Comparison of ENCODE assay signal across 8 mouse cellular contexts in the genomic region with DNA sequence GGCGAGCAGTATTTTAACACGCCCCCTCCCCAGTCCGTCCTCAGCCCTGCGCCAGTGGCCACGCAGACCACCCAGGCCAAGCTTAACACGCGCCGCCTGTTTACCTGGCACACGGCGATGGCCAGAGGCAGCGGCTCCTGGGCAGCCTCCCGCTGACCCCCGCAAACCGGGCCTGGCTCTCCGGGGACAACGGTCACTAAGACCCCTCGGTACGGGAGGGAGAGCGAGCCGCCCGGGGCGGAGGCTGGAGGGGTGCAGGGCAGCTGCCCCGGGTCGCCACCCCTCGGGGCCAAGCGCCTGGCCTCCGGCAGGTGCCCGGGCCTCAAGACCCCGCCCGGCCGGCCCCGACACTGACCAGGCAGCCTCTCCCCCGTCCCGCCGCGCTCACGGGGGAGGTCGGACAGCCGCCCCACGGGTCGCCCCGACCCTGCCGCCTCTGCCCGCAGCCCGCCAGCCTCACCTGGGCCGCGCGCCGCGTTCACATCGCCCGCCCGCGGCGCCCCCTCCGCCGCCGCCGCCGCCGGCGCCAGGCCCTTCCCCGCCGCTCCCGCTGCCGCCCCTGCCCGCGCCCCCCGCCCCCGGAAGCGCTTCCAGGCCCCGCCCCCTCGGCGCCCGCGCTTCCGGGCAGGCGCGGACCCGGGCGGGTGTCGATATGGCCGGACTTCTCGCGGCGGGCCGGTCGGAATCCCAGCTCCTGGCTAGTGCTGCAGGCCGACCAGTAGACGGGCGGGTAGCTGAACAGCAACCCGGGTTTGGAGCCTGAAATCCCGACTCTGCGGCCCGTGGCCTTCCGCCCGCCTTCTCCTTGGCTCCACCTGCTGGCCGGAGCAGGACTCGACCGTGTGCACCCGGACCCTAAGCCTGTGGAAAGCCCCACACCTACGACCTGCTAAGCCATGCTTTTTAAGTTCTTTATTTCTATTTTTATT. TPM values are rescaled to one million over a fixed set of nuclear protein-coding genes. Genes with fewer than 3 reads are reported as not detected.
DNase-seq lines count a peak whose midpoint lies in the region; ATAC-seq lines count a peak whose summit lies in the region.

Gene Zbtb34 (minus strand): TSS at position 554 of the 929 bp plus-strand sequence.

- peak within 1 kb of the TSS; percentile 84 for H3K4me2 ChIP-seq in limb, embryonic 11.5 days (ENCODE audit: low read depth, severe bottlenecking)
- peak within 1 kb of the TSS; percentile 96 for H3K4me2 ChIP-seq in midbrain, embryonic 12.5 days (replicated peaks)

- under 1% methylated on average over 71 of the region's 102 CpGs for WGBS in limb, embryonic 11.5 days
- WGBS in midbrain, embryonic 12.5 days, result under 1% methylated on average over 60 of the region's 102 CpGs

- H3K27me3 ChIP-seq in limb, embryonic 11.5 days (ENCODE audit: control insufficient read depth, insufficient read depth, low read length), result no peaks in the 10 kb centered on the region
- H3K27me3 ChIP-seq in midbrain, embryonic 12.5 days, result no peaks in the 10 kb centered on the region

- H3K9ac ChIP-seq in limb, embryonic 11.5 days (ENCODE audit: low read length), result peak within 1 kb of the TSS; percentile 91
- H3K9ac ChIP-seq in midbrain, embryonic 12.5 days (replicated peaks), result peak within 1 kb of the TSS; percentile 97

- ATAC-seq in limb, embryonic 11.5 days (ENCODE audit: insufficient number of reproducible peaks, low FRiP score, low TSS enrichment, low read depth), result peak; percentile 66
- ATAC-seq in midbrain, embryonic 12.5 days (ENCODE audit: low FRiP score, low read depth), result peak; percentile 76

- H3K4me3 ChIP-seq in limb, embryonic 11.5 days (ENCODE audit: low read depth, low read length), result peak within 1 kb of the TSS; percentile 98
- H3K4me3 ChIP-seq in midbrain, embryonic 12.5 days, result peak within 1 kb of the TSS; percentile 99

- peak within 1 kb of the TSS; percentile 52; the same call in 1 of the 2 replicates for H3K27ac ChIP-seq in limb, embryonic 11.5 days (replicated peaks; ENCODE audit: low read depth, low read length)
- peak within 1 kb of the TSS; percentile 60 for H3K27ac ChIP-seq in midbrain, embryonic 12.5 days (replicated peaks)

- H3K4me1 ChIP-seq in limb, embryonic 11.5 days (ENCODE audit: control insufficient read depth, insufficient read depth, low read length), result peaks cover 12% of the 10 kb centered on the region; the same call in 1 of the 2 replicates
- peaks cover 30% of the 10 kb centered on the region for H3K4me1 ChIP-seq in midbrain, embryonic 12.5 days

- H3K9me3 ChIP-seq in limb, embryonic 11.5 days (ENCODE audit: control insufficient read depth, low read length), result no peaks in the 10 kb centered on the region
- no peaks in the 10 kb centered on the region for H3K9me3 ChIP-seq in midbrain, embryonic 12.5 days

- no peaks in the 10 kb centered on the region for H3K36me3 ChIP-seq in limb, embryonic 11.5 days (ENCODE audit: control insufficient read depth, insufficient read depth, low read length)
- peaks cover 5% of the 10 kb centered on the region; the same call in 1 of the 2 replicates for H3K36me3 ChIP-seq in midbrain, embryonic 12.5 days

- peak; percentile 64 for DNase-seq in right cerebral cortex, postnatal 14 days
- no peak for DNase-seq in right cerebral cortex, postnatal 36 days (ENCODE audit: low spot score in 2 of 2)
- DNase-seq in cerebellum, postnatal 14 days, result peak; percentile 79
- DNase-seq in gastrocnemius, postnatal 10 days, result peak; percentile 76
- peak; percentile 85 for DNase-seq in induced T-regulatory cell, adult 2 months (ENCODE audit: low read depth)
- peak; percentile 78 for DNase-seq in limb, embryonic 11.5 days (ENCODE audit: low spot score)
- DNase-seq in spleen, postnatal 4 days (ENCODE audit: low spot score in 2 of 2), result peak; percentile 68 to 88

RNA-seq across cellular contexts. Expression of gene Zbtb34, which starts in this region (rescaled TPM):
- total RNA-seq in gastrocnemius, postnatal 10 days (2021), result 10 to 100 TPM; 10.4 to 13.6 TPM
- 7.7 and 9.8 TPM in 2 replicates for polyA plus RNA-seq in limb, embryonic 11.5 days (2014; fragmentation: Nextera tagmentation; extraction: Ambion mirVana)
- 10.2 and 11.1 TPM in 2 replicates for polyA plus RNA-seq in midbrain, embryonic 12.5 days (2016; fragmentation: Nextera tagmentation; extraction: Ambion mirVana)

Comparison
In these comparisons a context has a peak if more than half of its experiments do, and no peak if none do; other contexts are left out.
1. DNase-seq: peak in right cerebral cortex, postnatal 14 days (single experiment), cerebellum, postnatal 14 days (2 of 2), gastrocnemius, postnatal 10 days (single experiment), induced T-regulatory cell, adult 2 months (single experiment), limb, embryonic 11.5 days (single experiment) and spleen, postnatal 4 days (2 of 2); none in right cerebral cortex, postnatal 36 days (0 of 2).